Mouse (Mus musculus) cerebellum, adult (tissue): ENCODE data around the gene Gm45233.

ENCODE experiments used
- ATAC-seq: cut with Nextera tagmentation; 2 replicates; pipeline ENCODE4 v1.9.2; 2017; ENCODE audit warnings: mild to moderate bottlenecking, moderate library complexity, mixed read lengths; ENCODE audit not compliant: insufficient number of reproducible peaks, low FRiP score, low TSS enrichment

The Gm45233 gene

GRCm38 (mm10) chr7:43447801-43448200 is 3.9 kb downstream of the Gm45233 start:
- ATAC-seq: no peak

GRCm38 (mm10) chr7:43448246-43448645 is 4.3 kb downstream of the Gm45233 start:
- no peak for ATAC-seq

GRCm38 (mm10) chr7:43449811-43450210 is 5.9 kb downstream of the Gm45233 start:
- no peak for ATAC-seq

GRCm38 (mm10) chr7:43451726-43452125 is 7.8 kb downstream of the Gm45233 start:
- ATAC-seq: no peak

- no peak for ATAC-seq
These were observed 8.7 kb downstream of the Gm45233 start for GRCm38 (mm10) chr7:43452609-43453008.

GRCm38 (mm10) chr7:43453599-43454355 is 9.8 kb downstream of the Gm45233 start:
- ATAC-seq: no peak

- ATAC-seq: no peak
These were observed 10.4 kb downstream of the Gm45233 start for GRCm38 (mm10) chr7:43454371-43454770.

GRCm38 (mm10) chr7:43462851-43463250 is 18.9 kb downstream of the Gm45233 start, which contains the start of gene Vsig10l:
Gene Vsig10l (plus strand): TSS chr7:43463151.
- ATAC-seq: no peak

- no peak for ATAC-seq
These were observed 20.0 kb downstream of the Gm45233 start for GRCm38 (mm10) chr7:43463976-43464375.

- no peak for ATAC-seq
These were observed 21.0 kb downstream of the Gm45233 start for GRCm38 (mm10) chr7:43464864-43465343.

- peak; percentile 49 for ATAC-seq
These were observed 21.6 kb downstream of the Gm45233 start for GRCm38 (mm10) chr7:43465344-43466098.

GRCm38 (mm10) chr7:43466099-43466694 is 22.3 kb downstream of the Gm45233 start:
- ATAC-seq: peak; percentile 53

GRCm38 (mm10) chr7:43470373-43470772 is 26.4 kb downstream of the Gm45233 start:
- ATAC-seq: no peak

- ATAC-seq: no peak
These were observed 31.8 kb downstream of the Gm45233 start for GRCm38 (mm10) chr7:43475706-43476105.

GRCm38 (mm10) chr7:43476376-43476775 is 32.4 kb downstream of the Gm45233 start:
- ATAC-seq: no peak

GRCm38 (mm10) chr7:43481191-43481590 is 37.3 kb downstream of the Gm45233 start:
- ATAC-seq: no peak

GRCm38 (mm10) chr7:43482090-43482716 is 38.3 kb downstream of the Gm45233 start:
- ATAC-seq: no peak

GRCm38 (mm10) chr7:43483236-43483635 is 39.3 kb downstream of the Gm45233 start:
- ATAC-seq: no peak

GRCm38 (mm10) chr7:43488646-43489045 is 44.7 kb downstream of the Gm45233 start:
- ATAC-seq: peak; percentile 17; the same call in 1 of the 2 replicates

- ATAC-seq: no peak
These were observed 45.8 kb downstream of the Gm45233 start, which contains the start of gene Iglon5 for GRCm38 (mm10) chr7:43489631-43490125. Gene Iglon5 (minus strand): TSS chr7:43490075.
